Mouse (Mus musculus): ENCODE data around the gene Elmo2. TPM values are rescaled to one million over a fixed set of nuclear protein-coding genes. Genes with fewer than 3 reads are reported as not detected.

Elmo2 gene
- total and polyA plus RNA-seq, 3 experiments: 9.0 to 11.7 (median 10.1) TPM

DNA sequence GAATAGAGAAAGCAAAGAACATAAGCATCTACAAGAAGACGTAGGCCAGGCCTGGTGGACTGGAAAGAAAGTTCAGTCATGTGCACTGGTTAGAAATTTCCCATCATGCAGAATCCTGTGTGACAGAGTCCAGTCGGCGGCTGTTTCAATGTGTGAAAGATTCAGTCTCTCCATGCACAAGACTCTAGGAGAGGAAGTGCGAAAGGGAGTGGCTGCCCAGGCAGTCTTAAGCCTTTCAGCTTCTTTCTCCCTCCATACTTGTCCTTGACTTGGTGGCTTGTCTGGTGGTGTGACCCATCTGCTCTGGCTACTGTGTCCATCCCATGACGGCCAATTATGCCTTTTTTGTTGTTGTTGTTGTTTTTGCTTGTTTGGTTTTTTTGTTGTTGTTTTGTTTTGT is 19.9 kb upstream of the Elmo2 start:
- TF ChIP-seq BHLHE40 (IDR thresholded peaks at IDR 0.05; ENCODE audit: low read depth, low read length) (peak; percentile 14; the same call in 1 of the 2 replicates), TCF12 (IDR thresholded peaks at IDR 0.05; ENCODE audit: low read depth, low read length) (no peak)
- DNase-seq (ENCODE audit: extremely low read depth): no peak
- dilution Hi-C loops (cut with MboI; ENCODE audit: extremely low pct_ligation_motif_present, extremely low pct_unique_long_range_greater_than_20kb, low sequenced_read_pairs) (no loop called here), in situ Hi-C loops (cut with MboI; ENCODE audit: low pct_ligation_motif_present, low pct_unique_long_range_greater_than_20kb, low sequenced_read_pairs) (loop anchor here (10.0 kb wide), 1 partner anchor 51 kb away; no protein-coding TSS in a partner anchor)
- Histone ChIP-seq H3K79me2 (replicated peaks; ENCODE audit: control insufficient read depth, extremely low read depth, insufficient read depth, poor library complexity, severe bottlenecking) (no peaks in the 10 kb centered on the region), H3K27ac (ENCODE audit: insufficient read depth, low read depth) (no peak overlapping the region), H3K27me3 (replicated peaks) (peaks cover 30% of the 10 kb centered on the region), H3K9me3 (replicated peaks; ENCODE audit: low read length) (peaks cover 14% of the 10 kb centered on the region), H3K4me3 (replicated peaks in 1 of 3; ENCODE audit: low read depth in 2 of 3, low read length in 2 of 3, poor library complexity in 1 of 3) (no peak overlapping the region), H3K9ac (ENCODE audit: insufficient read depth, low read depth) (no peak overlapping the region), H3K4me2 (ENCODE audit: insufficient read depth, low read depth, poor library complexity, severe bottlenecking) (no peak overlapping the region), H3K4me1 (ENCODE audit: control insufficient read depth in 1 of 2, insufficient read depth in 2 of 2) (no peaks in the 10 kb centered on the region; a peak in 1 of 4 replicates), H3K36me3 (replicated peaks in 1 of 2; ENCODE audit: control insufficient read depth in 1 of 2, insufficient read depth in 1 of 2, low read length in 1 of 2) (no peaks in the 10 kb centered on the region)

DNA sequence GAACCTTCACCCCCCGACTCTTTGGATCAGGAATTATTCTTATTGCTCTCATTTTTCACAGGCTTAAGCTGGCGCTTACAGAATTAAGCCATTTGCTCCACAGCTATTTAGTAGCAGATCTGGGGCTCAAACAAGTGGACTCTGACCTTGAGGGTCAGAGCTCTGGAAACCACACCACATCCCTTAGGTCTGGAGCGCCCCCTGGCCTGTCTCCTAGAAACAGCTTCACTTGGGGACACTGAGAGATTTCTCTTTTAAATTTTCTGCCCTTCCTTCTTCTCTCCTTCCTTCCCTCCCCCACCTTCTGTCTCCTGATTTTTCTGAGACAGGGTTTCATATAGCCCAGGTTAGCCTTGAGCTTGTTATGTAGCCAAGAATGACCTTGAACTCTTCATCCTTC is 10.9 kb upstream of the Elmo2 start:
- Histone ChIP-seq H3K79me2 (replicated peaks; ENCODE audit: control insufficient read depth, extremely low read depth, insufficient read depth, poor library complexity, severe bottlenecking) (no peaks in the 10 kb centered on the region), H3K36me3 (replicated peaks in 1 of 2; ENCODE audit: control insufficient read depth in 1 of 2, insufficient read depth in 1 of 2, low read length in 1 of 2) (no peaks in the 10 kb centered on the region), H3K27me3 (replicated peaks) (peaks cover 11% of the 10 kb centered on the region), H3K4me2 (ENCODE audit: insufficient read depth, low read depth, poor library complexity, severe bottlenecking) (no peak overlapping the region), H3K9ac (ENCODE audit: insufficient read depth, low read depth) (no peak overlapping the region), H3K4me3 (replicated peaks in 1 of 3; ENCODE audit: low read depth in 2 of 3, low read length in 2 of 3, poor library complexity in 1 of 3) (no peak overlapping the region), H3K27ac (ENCODE audit: insufficient read depth, low read depth) (no peak overlapping the region), H3K4me1 (ENCODE audit: control insufficient read depth in 1 of 2, insufficient read depth in 2 of 2) (peaks cover 14 to 35% of the 10 kb centered on the region in 2 experiments), H3K9me3 (replicated peaks; ENCODE audit: low read length) (peaks cover 2% of the 10 kb centered on the region)
- in situ Hi-C loops (cut with MboI; ENCODE audit: low pct_ligation_motif_present, low pct_unique_long_range_greater_than_20kb, low sequenced_read_pairs): loop anchor here (10.0 kb wide), 1 partner anchor 262 kb away; no protein-coding TSS in a partner anchor
- TF ChIP-seq RAD21 (IDR thresholded peaks at IDR 0.05; ENCODE audit: low read depth, low read length) (peak; percentile 75), SMC3 (IDR thresholded peaks at IDR 0.05; ENCODE audit: low read depth, low read length) (peak; percentile 68), CTCF (conservative IDR thresholded peaks at IDR 0.05 in 1 of 2, IDR thresholded peaks at IDR 0.05 in 1 of 2; ENCODE audit: low read depth in 2 of 2, low read length in 2 of 2) (peak; percentile 20 to 79; a peak in 2 of 4 replicates), GABPA (IDR thresholded peaks at IDR 0.05; ENCODE audit: insufficient replicate concordance, low read depth, low read length) (no peak), E2F4 (IDR thresholded peaks at IDR 0.05; ENCODE audit: insufficient replicate concordance, low read depth, low read length) (no peak), USF1 (IDR thresholded peaks at IDR 0.05; ENCODE audit: low read depth, low read length) (no peak), ZKSCAN1 (IDR thresholded peaks at IDR 0.05; ENCODE audit: borderline replicate concordance, low read depth, low read length) (no peak), BHLHE40 (IDR thresholded peaks at IDR 0.05; ENCODE audit: low read depth, low read length) (no peak), RCOR1 (conservative IDR thresholded peaks at IDR 0.05; ENCODE audit: low read depth, low read length) (no peak)
- peak; percentile 31 for DNase-seq (ENCODE audit: extremely low read depth)
- dilution Hi-C loops (cut with MboI; ENCODE audit: extremely low pct_ligation_motif_present, extremely low pct_unique_long_range_greater_than_20kb, low sequenced_read_pairs): no loop called here

DNA sequence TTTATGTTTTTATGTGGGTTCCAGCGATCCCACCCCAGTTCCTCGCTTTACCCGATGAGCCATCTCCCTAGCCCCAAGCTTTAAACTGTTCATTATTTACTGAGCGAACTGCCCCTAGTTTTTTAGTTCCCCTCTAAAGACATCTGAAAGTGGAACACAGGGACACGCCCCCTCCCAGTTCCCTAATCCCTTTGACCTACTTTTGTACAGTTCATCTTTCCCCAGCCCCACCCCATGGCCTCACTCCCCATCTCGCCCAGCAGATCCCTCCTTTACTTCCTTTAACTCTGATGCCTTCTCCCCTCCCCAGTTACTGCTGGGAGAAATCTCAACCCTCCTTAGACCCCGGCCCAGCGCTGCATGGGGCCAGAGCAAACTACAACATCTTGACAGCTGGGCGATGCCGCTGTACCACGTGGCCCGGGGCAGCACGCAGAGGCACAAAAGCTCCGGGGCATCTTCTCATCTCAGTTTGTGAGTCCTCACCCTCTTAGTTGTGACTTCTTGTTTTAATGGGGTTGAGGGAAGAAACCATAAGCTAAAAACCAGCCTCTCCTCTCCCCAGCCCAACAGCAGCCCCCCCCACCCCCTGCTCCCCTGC is 6.4 kb upstream of the Elmo2 start:
- peak; percentile 60 for TF ChIP-seq EP300 (IDR thresholded peaks at IDR 0.05; ENCODE audit: low read length)
- peak; percentile 84 for TF ChIP-seq IRF4 (IDR thresholded peaks at IDR 0.05; ENCODE audit: low read depth, low read length)
- TF ChIP-seq MAZ (IDR thresholded peaks at IDR 0.05; ENCODE audit: low read depth, low read length): no peak
- no peak for TF ChIP-seq CTCF (conservative IDR thresholded peaks at IDR 0.05 in 1 of 2, IDR thresholded peaks at IDR 0.05 in 1 of 2; ENCODE audit: low read depth in 2 of 2, low read length in 2 of 2)
- TF ChIP-seq MYC (IDR thresholded peaks at IDR 0.05; ENCODE audit: low read depth, low read length): no peak
- no peak for TF ChIP-seq SMC3 (IDR thresholded peaks at IDR 0.05; ENCODE audit: low read depth, low read length)
- TF ChIP-seq CHD2 (IDR thresholded peaks at IDR 0.05; ENCODE audit: low read length): no peak
- TF ChIP-seq MXI1 (IDR thresholded peaks at IDR 0.05; ENCODE audit: low read depth, low read length): peak; percentile 87
- peak; percentile 68 for TF ChIP-seq USF1 (IDR thresholded peaks at IDR 0.05; ENCODE audit: low read depth, low read length)
- no peak for TF ChIP-seq JUND (conservative IDR thresholded peaks at IDR 0.05; ENCODE audit: low read depth, low read length)
- no peak for TF ChIP-seq ETS1 (conservative IDR thresholded peaks at IDR 0.05; ENCODE audit: low read depth, low read length)
- TF ChIP-seq ZNF384 (IDR thresholded peaks at IDR 0.05; ENCODE audit: low read depth, low read length): no peak
- TF ChIP-seq BHLHE40 (IDR thresholded peaks at IDR 0.05; ENCODE audit: low read depth, low read length): no peak
- TF ChIP-seq SIN3A (IDR thresholded peaks at IDR 0.05; ENCODE audit: low read length): peak; percentile 25; the same call in 1 of the 2 replicates
- peak; percentile 69 for TF ChIP-seq MAX (IDR thresholded peaks at IDR 0.05; ENCODE audit: low read length)
- TF ChIP-seq ZMIZ1 (IDR thresholded peaks at IDR 0.05; ENCODE audit: low read depth, low read length): no peak
- TF ChIP-seq USF2 (conservative IDR thresholded peaks at IDR 0.05; ENCODE audit: low read depth, low read length): peak; percentile 33; the same call in 1 of the 2 replicates
- Histone ChIP-seq H3K27me3 (replicated peaks) (peaks cover 19% of the 10 kb centered on the region), H3K9me3 (replicated peaks; ENCODE audit: low read length) (peaks cover 7% of the 10 kb centered on the region), H3K36me3 (replicated peaks in 1 of 2; ENCODE audit: control insufficient read depth in 1 of 2, insufficient read depth in 1 of 2, low read length in 1 of 2) (no peaks in the 10 kb centered on the region), H3K4me3 (replicated peaks in 1 of 3; ENCODE audit: low read depth in 2 of 3, low read length in 2 of 3, poor library complexity in 1 of 3) (no peak overlapping the region), H3K4me2 (ENCODE audit: insufficient read depth, low read depth, poor library complexity, severe bottlenecking) (peak overlapping the region; percentile 94), H3K27ac (ENCODE audit: insufficient read depth, low read depth) (no peak overlapping the region), H3K79me2 (replicated peaks; ENCODE audit: control insufficient read depth, extremely low read depth, insufficient read depth, poor library complexity, severe bottlenecking) (no peaks in the 10 kb centered on the region), H3K4me1 (ENCODE audit: control insufficient read depth in 1 of 2, insufficient read depth in 2 of 2) (peaks cover 13 to 25% of the 10 kb centered on the region in 2 experiments), H3K9ac (ENCODE audit: insufficient read depth, low read depth) (no peak overlapping the region)
- dilution Hi-C loops (cut with MboI; ENCODE audit: extremely low pct_ligation_motif_present, extremely low pct_unique_long_range_greater_than_20kb, low sequenced_read_pairs): no loop called here
- peak; percentile 28 for DNase-seq (ENCODE audit: extremely low read depth)
- in situ Hi-C loops (cut with MboI; ENCODE audit: low pct_ligation_motif_present, low pct_unique_long_range_greater_than_20kb, low sequenced_read_pairs): loop anchor here (10.0 kb wide), 1 partner anchor 258 kb away; no protein-coding TSS in a partner anchor
